Mouse (Mus musculus): ENCODE data around the gene Det1. TPM values are rescaled to one million over a fixed set of nuclear protein-coding genes. Genes with fewer than 3 reads are reported as not detected.

Det1 gene
- 4.6 TPM for polyA plus RNA-seq (2014; fragmentation: Illumina TruSeq; extraction: RNeasy Lipid Tissue Mini Kit (QIAGEN cat#74804); ENCODE audit: low replicate concordance)

DNA sequence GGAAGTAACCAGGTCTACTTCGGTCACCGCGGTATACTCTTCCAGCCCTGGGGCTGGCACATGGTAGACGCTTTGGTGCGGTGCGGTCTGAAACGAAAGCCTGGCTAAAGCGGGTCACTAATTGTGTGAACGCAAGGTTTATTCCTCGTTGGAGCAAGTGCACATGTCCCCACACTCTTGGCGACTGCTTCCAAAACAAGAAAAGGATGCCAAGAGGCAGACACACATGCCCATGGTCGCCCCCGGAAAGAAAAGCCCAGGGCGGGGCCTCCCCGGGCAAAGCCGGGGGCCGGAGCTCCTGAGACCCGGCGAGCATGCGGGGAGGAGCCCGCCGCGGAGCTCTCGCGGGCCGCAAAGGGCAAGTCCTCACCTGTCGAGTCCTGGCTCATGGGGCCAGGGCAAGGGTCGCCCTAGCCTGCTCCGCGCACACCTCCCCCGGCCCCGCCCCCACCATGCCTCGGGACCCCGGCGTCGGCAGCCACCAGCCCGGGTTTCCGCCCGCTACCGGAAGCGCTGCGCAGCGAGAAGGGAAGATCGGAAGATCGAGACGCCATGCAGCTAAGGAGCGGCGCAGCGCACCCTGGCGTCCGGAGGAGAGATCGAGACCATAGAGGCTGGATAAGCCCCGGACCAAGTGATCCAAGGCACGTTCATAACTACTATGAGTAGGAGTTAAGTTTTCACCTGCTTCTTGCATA lies at the start of gene Det1:
Det1 (minus strand) TSS at position 527 of the 698 bp plus-strand sequence.

DNA sequence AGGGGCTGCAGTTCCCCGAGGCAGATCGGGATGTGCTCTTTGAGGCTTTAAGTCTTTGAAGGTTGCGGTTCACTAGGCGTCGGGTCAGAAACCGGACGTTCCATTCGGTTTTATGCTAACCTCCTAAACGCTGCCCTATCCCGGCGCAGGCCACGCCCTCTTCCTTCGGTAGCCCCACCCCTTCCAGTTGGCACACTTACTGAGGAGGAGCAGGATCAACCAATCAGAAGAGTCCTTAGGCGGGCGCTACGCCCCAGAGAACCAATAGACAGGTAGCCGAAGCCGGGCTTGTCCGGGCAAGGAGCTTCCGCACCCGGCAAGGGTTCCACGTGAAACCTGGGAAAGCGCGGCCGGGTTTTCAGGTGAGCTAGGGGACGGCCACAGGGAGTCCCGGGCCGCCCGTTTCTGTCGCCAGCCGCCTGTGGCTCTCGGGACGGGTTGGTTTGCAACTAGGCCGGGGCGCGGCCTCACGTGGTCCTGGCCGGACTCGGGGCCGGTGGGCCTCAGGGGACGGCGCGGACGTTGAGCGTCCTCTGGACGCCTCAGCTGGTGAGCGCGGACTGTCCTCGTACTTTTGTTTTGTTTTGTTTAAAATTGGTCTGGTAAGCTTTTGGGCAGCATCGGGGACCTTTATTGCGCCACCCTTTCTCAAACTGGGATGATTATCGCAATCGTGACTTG lies 48.7 kb upstream of the Det1 start, which contains the start of gene Aen:
Aen (plus strand) TSS at position 202 of the 681 bp plus-strand sequence.

DNA sequence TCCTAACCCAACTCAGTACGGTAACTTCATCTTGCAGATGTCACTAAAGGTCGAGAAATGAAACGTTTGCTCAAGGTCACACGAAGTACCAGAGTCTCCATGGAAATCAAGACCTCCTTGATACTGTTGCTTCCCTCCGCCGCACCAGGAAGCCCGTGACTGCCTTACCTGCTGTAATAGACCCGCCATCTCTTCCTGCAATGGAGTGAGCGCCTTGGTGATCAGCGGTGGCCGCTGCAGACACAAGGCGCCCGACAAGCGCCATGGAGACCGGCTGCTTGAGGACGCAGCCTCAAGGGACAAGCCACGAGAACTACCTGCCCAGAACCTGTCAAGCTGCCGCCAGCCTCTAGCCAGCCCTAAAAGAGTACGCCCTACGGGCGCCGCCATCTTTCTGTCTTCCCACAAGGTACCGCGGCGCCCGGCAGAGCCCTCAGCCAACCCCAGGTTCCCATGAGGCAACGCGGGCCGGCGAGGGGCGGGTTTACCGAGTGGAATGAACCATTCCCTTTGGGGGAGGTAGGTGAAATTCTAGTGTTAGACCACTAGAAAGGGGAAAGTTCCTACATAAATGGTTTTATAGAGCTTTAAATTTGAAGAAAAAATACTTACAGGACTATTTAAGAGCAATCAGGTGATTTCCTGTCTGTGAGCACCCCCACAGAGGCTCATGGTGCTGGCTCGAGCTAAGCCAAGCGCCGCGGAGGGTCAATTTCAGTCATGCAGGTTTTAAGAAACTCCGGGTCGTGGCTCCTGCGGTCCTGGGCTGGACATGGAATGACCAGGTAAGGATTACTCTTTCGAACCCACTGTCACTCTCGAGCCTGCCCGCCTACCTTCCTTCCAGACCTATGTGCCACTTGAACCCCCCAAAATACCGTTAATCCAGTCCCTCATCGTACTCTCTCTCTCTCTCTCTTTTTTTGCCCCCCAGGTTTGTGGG lies 64.2 kb downstream of the Det1 start, which contains the start of the genes Mrps11 and Mrpl46:
Mrps11 (plus strand) TSS at position 481 of the 943 bp plus-strand sequence.
Mrpl46 (minus strand) TSS at position 893 of the 943 bp plus-strand sequence.

Other genes starting within 250 kb of the Det1 start
- 1.3 TPM for gene Ntrk3, start 109.3 kb downstream of the Det1 start, polyA plus RNA-seq (2014; fragmentation: Illumina TruSeq; extraction: RNeasy Lipid Tissue Mini Kit (QIAGEN cat#74804); ENCODE audit: low replicate concordance)
- gene Mrps11, start 64.1 kb downstream of the Det1 start, polyA plus RNA-seq (2014; fragmentation: Illumina TruSeq; extraction: RNeasy Lipid Tissue Mini Kit (QIAGEN cat#74804); ENCODE audit: low replicate concordance) = 2.0 TPM
- gene Mrpl46, start 63.7 kb downstream of the Det1 start, polyA plus RNA-seq (2014; fragmentation: Illumina TruSeq; extraction: RNeasy Lipid Tissue Mini Kit (QIAGEN cat#74804); ENCODE audit: low replicate concordance) = 5.2 TPM
- 4.9 TPM for gene Aen, start 48.6 kb upstream of the Det1 start, polyA plus RNA-seq (2014; fragmentation: Illumina TruSeq; extraction: RNeasy Lipid Tissue Mini Kit (QIAGEN cat#74804); ENCODE audit: low replicate concordance)
- gene Isg20, start 66.2 kb upstream of the Det1 start, polyA plus RNA-seq (2014; fragmentation: Illumina TruSeq; extraction: RNeasy Lipid Tissue Mini Kit (QIAGEN cat#74804); ENCODE audit: low replicate concordance) = 0.71 TPM
- not detected for gene Acan, start 206.2 kb upstream of the Det1 start, polyA plus RNA-seq (2014; fragmentation: Illumina TruSeq; extraction: RNeasy Lipid Tissue Mini Kit (QIAGEN cat#74804); ENCODE audit: low replicate concordance)